In the genomic region with DNA sequence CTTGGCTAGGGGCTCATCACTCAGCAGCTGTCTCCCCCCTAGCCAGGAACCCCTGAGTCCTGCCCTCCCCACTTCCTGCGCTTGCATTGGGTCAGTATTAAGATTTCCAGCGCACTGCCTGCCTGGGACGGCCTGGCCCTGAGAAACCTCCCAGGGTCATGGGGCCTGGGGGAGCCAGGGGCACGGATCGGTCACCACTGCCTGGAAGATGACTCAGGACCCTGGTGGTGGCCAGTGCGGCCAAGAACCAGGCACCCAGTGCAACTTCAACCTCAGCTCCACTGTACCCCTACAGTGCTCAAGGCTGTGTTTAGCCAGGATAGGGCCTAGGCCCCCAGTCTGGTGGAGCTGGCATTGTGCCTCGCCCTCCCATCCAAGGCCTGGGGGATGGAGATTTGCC, we compare ENCODE assay signal across 20 mouse cellular contexts.
DNase-seq lines count a peak whose midpoint lies in the region; ATAC-seq and TF ChIP-seq lines count a peak whose summit lies in the region.
"Had no signal": no experiment of that assay in that cellular context is flagged by ENCODE, and none has a peak within 500 bp of the region (broad histone marks: within the 10 kb centered on the region; RNA-seq: fewer than 3 reads in every experiment).

No protein-coding gene starts in this region.

- H3K4me1 ChIP-seq in heart, embryonic 12.5 days (replicated peaks) = peaks cover 6% of the 10 kb centered on the region; the same call in 1 of the 2 replicates
- H3K4me1 ChIP-seq in limb, embryonic 10.5 days = peaks cover 31% of the 10 kb centered on the region
- no peaks in the 10 kb centered on the region for H3K4me1 ChIP-seq in forebrain, embryonic 11.5 days (replicated peaks; ENCODE audit: control insufficient read depth, insufficient read depth, low read length)
- no peaks in the 10 kb centered on the region for H3K4me1 ChIP-seq in lung, postnatal 0 days (ENCODE audit: insufficient read depth, low read depth, low read length)

- H3K9ac ChIP-seq in heart, embryonic 12.5 days = no peak overlapping the region
- no peak overlapping the region for H3K9ac ChIP-seq in forebrain, embryonic 11.5 days (ENCODE audit: low read length)
- no peak overlapping the region for H3K9ac ChIP-seq in lung, postnatal 0 days (replicated peaks; ENCODE audit: low read depth)
- H3K9ac ChIP-seq: embryonic facial prominence, embryonic 15.5 days; forebrain, embryonic 15.5 days; heart, embryonic 15.5 days; hindbrain, embryonic 15.5 days had no signal

- peaks cover 43% of the 10 kb centered on the region for H3K27me3 ChIP-seq in heart, embryonic 12.5 days (replicated peaks)
- H3K27me3 ChIP-seq in limb, embryonic 10.5 days (ENCODE audit: low read depth, poor library complexity, severe bottlenecking) = peaks cover 29% of the 10 kb centered on the region
- 0 out of 2 replicates have a peak, but pooled peaks cover 2% of the 10 kb centered on the region for H3K27me3 ChIP-seq in forebrain, embryonic 11.5 days (ENCODE audit: control insufficient read depth, insufficient read depth, low read length)
- no peaks in the 10 kb centered on the region for H3K27me3 ChIP-seq in lung, postnatal 0 days (replicated peaks; ENCODE audit: insufficient read depth, low read length)

- H3K27ac ChIP-seq in heart, embryonic 12.5 days (ENCODE audit: poor library complexity, severe bottlenecking) = no peak overlapping the region
- peak overlapping the region; percentile 32; the same call in 1 of the 2 replicates for H3K27ac ChIP-seq in limb, embryonic 10.5 days
- no peak overlapping the region for H3K27ac ChIP-seq in forebrain, embryonic 11.5 days (ENCODE audit: low read depth, low read length)
- H3K27ac ChIP-seq in lung, postnatal 0 days (ENCODE audit: low read length) = no peak overlapping the region
- H3K27ac ChIP-seq: embryonic facial prominence, embryonic 15.5 days; forebrain, embryonic 10.5 days; forebrain, embryonic 15.5 days; heart, embryonic 15.5 days; hindbrain, embryonic 15.5 days had no signal

- H3K4me3 ChIP-seq in heart, embryonic 12.5 days = no peak overlapping the region
- H3K4me3 ChIP-seq in limb, embryonic 10.5 days = no peak overlapping the region
- no peak overlapping the region for H3K4me3 ChIP-seq in forebrain, embryonic 11.5 days (ENCODE audit: low read depth, low read length)
- no peak overlapping the region for H3K4me3 ChIP-seq in lung, postnatal 0 days (ENCODE audit: low read depth, low read length)
- H3K4me3 ChIP-seq: embryonic facial prominence, embryonic 15.5 days; erythroblast, embryonic 14.5 days; forebrain, embryonic 10.5 days; forebrain, embryonic 15.5 days; heart, embryonic 15.5 days; hindbrain, embryonic 15.5 days had no signal

- WGBS in heart, embryonic 12.5 days = 69% methylated on average over 7 of the region's 7 CpGs
- WGBS in limb, embryonic 10.5 days = 89% methylated on average over 7 of the region's 7 CpGs
- WGBS in forebrain, embryonic 11.5 days = 78% methylated on average over 7 of the region's 7 CpGs
- 74% methylated on average over 7 of the region's 7 CpGs for WGBS in lung, postnatal 0 days

- no peak for DNase-seq in heart, postnatal 25 days (ENCODE audit: low spot score)
- peak; percentile 69 for DNase-seq in adrenal gland, adult 8-10 months
- DNase-seq in adrenal gland, postnatal 10 days = peak; percentile 66
- DNase-seq in limb, embryonic 10.5 days (ENCODE audit: low spot score) = no peak
- DNase-seq in forebrain, embryonic 11.5 days (ENCODE audit: low spot score) = no peak
- no peak for DNase-seq in lung, postnatal 0 days (ENCODE audit: low spot score)
- DNase-seq: cerebellum, adult 8-10 months; cerebellum, postnatal 14 days; embryo, embryonic 11 days; gastrocnemius, postnatal 36 days; heart, adult 11 months; heart, postnatal 36 days had no signal

- no peak for TF ChIP-seq CTCF in lung, postnatal 0 days (IDR thresholded peaks at IDR 0.05)

- TF ChIP-seq EP300 in lung, postnatal 0 days (IDR thresholded peaks at IDR 0.05) = no peak

- H3K4me2 ChIP-seq in heart, embryonic 12.5 days = no peak overlapping the region
- H3K4me2 ChIP-seq in forebrain, embryonic 11.5 days (ENCODE audit: low read depth, low read length, severe bottlenecking) = no peak overlapping the region
- H3K4me2 ChIP-seq in lung, postnatal 0 days (replicated peaks; ENCODE audit: low read depth, low read length) = no peak overlapping the region
- H3K4me2 ChIP-seq: embryonic facial prominence, embryonic 15.5 days; forebrain, embryonic 15.5 days; heart, embryonic 15.5 days; hindbrain, embryonic 15.5 days had no signal

- intact Hi-C loops in heart, postnatal 25 days (cut with DNase I) = loop anchor here (10.0 kb wide), 1 partner anchor 234 kb away; no protein-coding TSS in a partner anchor

- 0 out of 2 replicates have a peak, but pooled peaks have one; percentile 30 for ATAC-seq in heart, embryonic 12.5 days (ENCODE audit: insufficient number of reproducible peaks, low FRiP score)
- no peak for ATAC-seq in forebrain, embryonic 11.5 days (replicated peaks; ENCODE audit: low FRiP score)
- ATAC-seq in lung, postnatal 0 days = no peak
- ATAC-seq: forebrain, embryonic 15.5 days; intestine, embryonic 16.5 days had no signal

- H3K36me3 ChIP-seq in heart, embryonic 12.5 days = no peaks in the 10 kb centered on the region
- H3K36me3 ChIP-seq in limb, embryonic 10.5 days = no peaks in the 10 kb centered on the region
- H3K36me3 ChIP-seq in forebrain, embryonic 11.5 days (ENCODE audit: control insufficient read depth, insufficient read depth, low read length) = no peaks in the 10 kb centered on the region
- no peaks in the 10 kb centered on the region for H3K36me3 ChIP-seq in lung, postnatal 0 days (ENCODE audit: insufficient read depth, low read length)
- H3K36me3 ChIP-seq: embryonic facial prominence, embryonic 15.5 days; forebrain, embryonic 10.5 days; forebrain, embryonic 15.5 days; heart, embryonic 15.5 days; hindbrain, embryonic 15.5 days had no signal

- H3K9me3 ChIP-seq in heart, embryonic 12.5 days (replicated peaks) = no peaks in the 10 kb centered on the region
- no peaks in the 10 kb centered on the region for H3K9me3 ChIP-seq in limb, embryonic 10.5 days (replicated peaks)
- no peaks in the 10 kb centered on the region for H3K9me3 ChIP-seq in forebrain, embryonic 11.5 days (ENCODE audit: control insufficient read depth, low read length)
- no peaks in the 10 kb centered on the region for H3K9me3 ChIP-seq in lung, postnatal 0 days (ENCODE audit: low read length)
- H3K9me3 ChIP-seq: embryonic facial prominence, embryonic 15.5 days; forebrain, embryonic 10.5 days; forebrain, embryonic 15.5 days; heart, embryonic 15.5 days; hindbrain, embryonic 15.5 days had no signal

Comparison
In these comparisons a context has a peak if more than half of its experiments do, and no peak if none do; other contexts are left out.
1. DNase-seq: peak in adrenal gland, adult 8-10 months (single experiment) and adrenal gland, postnatal 10 days (single experiment); none in heart, postnatal 25 days (single experiment), limb, embryonic 10.5 days (single experiment), forebrain, embryonic 11.5 days (single experiment) and lung, postnatal 0 days (single experiment).